ENCODE assay signal across 41 mouse cellular contexts in genomic region chr3:146596387-146596786, GRCm38 (mm10). TPM values are rescaled to one million over a fixed set of nuclear protein-coding genes. Genes with fewer than 3 reads are reported as not detected.
"Had no signal": no experiment of that assay in that cellular context is flagged by ENCODE, and none has a peak within 500 bp of the region (broad histone marks: within the 10 kb centered on the region; RNA-seq: fewer than 3 reads in every experiment).

No protein-coding gene starts in this region.

- H3K36me3 ChIP-seq: heart, embryonic 13.5 days; heart, embryonic 15.5 days; hindbrain, embryonic 13.5 days; hindbrain, embryonic 15.5 days; kidney, embryonic 15.5 days; limb, embryonic 13.5 days; limb, embryonic 15.5 days had no signal

- DNase-seq: gastrocnemius, adult 2 months; gastrocnemius, postnatal 10 days; gastrocnemius, postnatal 25 days; heart, adult 2 months; heart, postnatal 14 days; heart, postnatal 4 days; kidney, adult 11 months; kidney, adult 2 months; kidney, adult 9 months; kidney, postnatal 14 days; kidney, postnatal 36 days; layer of hippocampus, adult 9-11 months; layer of hippocampus, postnatal 36 days; left cerebral cortex, postnatal 4 days had no signal

- ATAC-seq: forebrain, embryonic 16.5 days; hindbrain, postnatal 0 days; intestine, embryonic 16.5 days had no signal

- H3K27me3 ChIP-seq: heart, embryonic 13.5 days; heart, embryonic 15.5 days; hindbrain, embryonic 13.5 days; hindbrain, embryonic 15.5 days; kidney, embryonic 15.5 days; limb, embryonic 13.5 days; limb, embryonic 15.5 days had no signal

- H3K9ac ChIP-seq: heart, embryonic 13.5 days; heart, embryonic 15.5 days; hindbrain, embryonic 13.5 days; hindbrain, embryonic 15.5 days; kidney, embryonic 15.5 days; limb, embryonic 13.5 days; limb, embryonic 15.5 days had no signal

- H3K27ac ChIP-seq: gastrocnemius, adult 2 months; heart, adult 2 months; heart, embryonic 13.5 days; heart, embryonic 15.5 days; hindbrain, embryonic 13.5 days; hindbrain, embryonic 15.5 days; hindbrain, postnatal 0 days; kidney, embryonic 15.5 days; kidney, postnatal 0 days; limb, embryonic 13.5 days; limb, embryonic 15.5 days had no signal

- H3K4me3 ChIP-seq: gastrocnemius, adult 2 months; heart, adult 2 months; heart, embryonic 13.5 days; heart, embryonic 15.5 days; hindbrain, embryonic 13.5 days; hindbrain, embryonic 15.5 days; kidney, embryonic 15.5 days; limb, embryonic 13.5 days; limb, embryonic 15.5 days had no signal

- H3K9me3 ChIP-seq: heart, embryonic 13.5 days; heart, embryonic 15.5 days; hindbrain, embryonic 13.5 days; hindbrain, embryonic 15.5 days; kidney, embryonic 15.5 days; limb, embryonic 13.5 days; limb, embryonic 15.5 days had no signal

- H3K4me2 ChIP-seq: heart, embryonic 11.5 days; heart, embryonic 13.5 days; heart, embryonic 15.5 days; hindbrain, embryonic 13.5 days; hindbrain, embryonic 15.5 days; kidney, embryonic 15.5 days; limb, embryonic 13.5 days; limb, embryonic 15.5 days had no signal

- H3K4me1 ChIP-seq: hindbrain, embryonic 13.5 days; hindbrain, embryonic 15.5 days; kidney, embryonic 15.5 days; limb, embryonic 13.5 days; limb, embryonic 15.5 days had no signal

RNA-seq across cellular contexts. Expression of gene Dnase2b, which starts 19.0 kb away (rescaled TPM):
- total RNA-seq: gastrocnemius, postnatal 10 days; gastrocnemius, postnatal 25 days; granulocyte monocyte progenitor cell, adult 5-6 weeks; heart, adult 2 months; heart, postnatal 14 days; heart, postnatal 4 days; hindbrain, postnatal 0 days; layer of hippocampus, adult 18-20 months; layer of hippocampus, adult 8-10 months; layer of hippocampus, postnatal 14 days; layer of hippocampus, postnatal 36 days; left cerebral cortex, adult 18-20 months; left cerebral cortex, adult 8-10 months; left cerebral cortex, postnatal 10 days; left cerebral cortex, postnatal 25 days; left cerebral cortex, postnatal 4 days had no signal
- polyA plus RNA-seq: forebrain, embryonic 16.5 days; frontal cortex, adult 2 months; heart, adult 2 months; heart, embryonic 11.5 days; heart, embryonic 13.5 days; heart, embryonic 15.5 days; heart, postnatal 0 days; hindbrain, embryonic 11.5 days; hindbrain, embryonic 13.5 days; hindbrain, embryonic 15.5 days; hindbrain, postnatal 0 days; intestine, embryonic 14.5 days; kidney, adult 2 months; kidney, postnatal 0 days; large intestine, adult 2 months; limb, embryonic 11.5 days; limb, embryonic 13.5 days had no signal

RNA-seq across cellular contexts. Expression of gene Uox, which starts 26.2 kb away (rescaled TPM):
- total RNA-seq: gastrocnemius, adult 2 months; gastrocnemius, postnatal 25 days; granulocyte monocyte progenitor cell, adult 5-6 weeks; heart, adult 2 months; heart, postnatal 14 days; heart, postnatal 4 days; layer of hippocampus, postnatal 14 days had no signal
- polyA plus RNA-seq: forebrain, embryonic 16.5 days; heart, adult 2 months; heart, embryonic 11.5 days; heart, embryonic 15.5 days; hindbrain, embryonic 11.5 days; hindbrain, embryonic 13.5 days; intestine, embryonic 14.5 days; kidney, adult 2 months; limb, embryonic 11.5 days had no signal

RNA-seq across cellular contexts. Expression of gene 4930503B20Rik, which starts 54.7 kb away (rescaled TPM):
- total RNA-seq: gastrocnemius, adult 2 months; gastrocnemius, postnatal 25 days; gastrocnemius, postnatal 4 days; heart, adult 2 months; hindbrain, postnatal 0 days; layer of hippocampus, adult 18-20 months; layer of hippocampus, postnatal 14 days; layer of hippocampus, postnatal 36 days; left cerebral cortex, adult 18-20 months; left cerebral cortex, adult 8-10 months; left cerebral cortex, postnatal 10 days had no signal
- polyA plus RNA-seq: forebrain, embryonic 16.5 days; frontal cortex, adult 2 months; heart, embryonic 11.5 days; heart, embryonic 13.5 days; heart, postnatal 0 days; hindbrain, embryonic 11.5 days; hindbrain, embryonic 13.5 days; hindbrain, embryonic 15.5 days; hindbrain, postnatal 0 days; intestine, embryonic 14.5 days; intestine, embryonic 16.5 days; kidney, adult 2 months; kidney, embryonic 15.5 days; kidney, postnatal 0 days; large intestine, adult 2 months; limb, embryonic 11.5 days; limb, embryonic 13.5 days; limb, embryonic 15.5 days had no signal
